Comparison of ENCODE assay signal across 8 mouse cellular contexts in genomic region chr10:93123957-93124613, GRCm38 (mm10). TPM values are rescaled to one million over a fixed set of nuclear protein-coding genes. Genes with fewer than 3 reads are reported as not detected.
DNase-seq lines count a peak whose midpoint lies in the region; ATAC-seq and TF ChIP-seq lines count a peak whose summit lies in the region.

No protein-coding gene starts in this region.

- no peak overlapping the region for H3K9ac ChIP-seq in liver, embryonic 16.5 days (ENCODE audit: low read depth, low read length)
- H3K9ac ChIP-seq in midbrain, embryonic 14.5 days (replicated peaks; ENCODE audit: low read length): no peak overlapping the region

- H3K4me1 ChIP-seq in liver, embryonic 16.5 days (ENCODE audit: control insufficient read depth, low read depth, low read length): peaks cover 35% of the 10 kb centered on the region
- peaks cover 6% of the 10 kb centered on the region for H3K4me1 ChIP-seq in spleen, adult 2 months (ENCODE audit: control insufficient read depth, insufficient read depth, insufficient read length)
- no peaks in the 10 kb centered on the region for H3K4me1 ChIP-seq in midbrain, embryonic 14.5 days (ENCODE audit: control insufficient read depth, insufficient read depth, low read length)

- H3K27ac ChIP-seq in liver, embryonic 16.5 days (ENCODE audit: low read length): peak overlapping the region; percentile 41
- peak overlapping the region; percentile 46 for H3K27ac ChIP-seq in spleen, adult 2 months (ENCODE audit: insufficient read depth, low read length)
- no peak overlapping the region; the same call in 1 of the 2 replicates for H3K27ac ChIP-seq in midbrain, embryonic 14.5 days (replicated peaks; ENCODE audit: low read depth, low read length)

- no peaks in the 10 kb centered on the region for H3K27me3 ChIP-seq in liver, embryonic 16.5 days (ENCODE audit: control insufficient read depth, insufficient read depth, low read depth, low read length)
- no peaks in the 10 kb centered on the region for H3K27me3 ChIP-seq in spleen, adult 2 months (ENCODE audit: control insufficient read depth, insufficient read depth, low read length)
- H3K27me3 ChIP-seq in midbrain, embryonic 14.5 days (ENCODE audit: control insufficient read depth, insufficient read depth, low read length): no peaks in the 10 kb centered on the region

- WGBS in liver, embryonic 16.5 days (ENCODE audit: insufficient replicate concordance): 16% methylated on average over 12 of the region's 12 CpGs
- WGBS in spleen, adult 2 months: under 1% methylated on average over 12 of the region's 12 CpGs
- WGBS in midbrain, embryonic 14.5 days: 83% methylated on average over 12 of the region's 12 CpGs

- H3K36me3 ChIP-seq in liver, embryonic 16.5 days (ENCODE audit: control insufficient read depth, insufficient read depth): no peaks in the 10 kb centered on the region
- no peaks in the 10 kb centered on the region for H3K36me3 ChIP-seq in spleen, adult 2 months (ENCODE audit: control insufficient read depth, insufficient read depth, low read length)
- H3K36me3 ChIP-seq in midbrain, embryonic 14.5 days (ENCODE audit: control insufficient read depth, insufficient read depth, low read length): no peaks in the 10 kb centered on the region

- DNase-seq in embryo, embryonic 10 days (ENCODE audit: low spot score): peak; percentile 60
- no peak for DNase-seq in embryo, embryonic 9.5 days (ENCODE audit: extremely low spot score)
- peak; percentile 71 for DNase-seq in NIH3T3 (ENCODE audit: low read depth)
- DNase-seq in gastrocnemius, adult 18-20 months (ENCODE audit: low spot score): peak; percentile 51
- DNase-seq in spleen, adult 2 months (ENCODE audit: low read depth in 1 of 2, low spot score in 2 of 2): peak; percentile 80 to 89
- DNase-seq in midbrain, embryonic 14.5 days: no peak

- peak; percentile 99 for ATAC-seq in inflammation-experienced regulatory T-cells, adult 6 months
- peak; percentile 73 for ATAC-seq in liver, embryonic 16.5 days (ENCODE audit: low read depth)
- no peak for ATAC-seq in midbrain, embryonic 14.5 days (ENCODE audit: low FRiP score, low TSS enrichment)

- H3K9me3 ChIP-seq in liver, embryonic 16.5 days (replicated peaks; ENCODE audit: control insufficient read depth, low read length): no peaks in the 10 kb centered on the region
- no peaks in the 10 kb centered on the region for H3K9me3 ChIP-seq in midbrain, embryonic 14.5 days (ENCODE audit: control insufficient read depth, low read length)

- no peak for TF ChIP-seq CTCF in spleen, adult 2 months (IDR thresholded peaks at IDR 0.05; ENCODE audit: extremely low read depth, insufficient read depth, insufficient read length, insufficient replicate concordance)

- peak overlapping the region; percentile 36 for H3K4me3 ChIP-seq in liver, embryonic 16.5 days (ENCODE audit: low read depth, low read length)
- H3K4me3 ChIP-seq in spleen, adult 2 months (ENCODE audit: extremely low read depth, insufficient read depth, insufficient read length): peak overlapping the region; percentile 53
- H3K4me3 ChIP-seq in midbrain, embryonic 14.5 days (replicated peaks; ENCODE audit: low read depth, low read length): no peak overlapping the region

- peak overlapping the region; percentile 47 for H3K4me2 ChIP-seq in liver, embryonic 16.5 days (ENCODE audit: low read depth, low read length)
- H3K4me2 ChIP-seq in midbrain, embryonic 14.5 days (ENCODE audit: low read length): no peak overlapping the region

- TF ChIP-seq POLR2A in spleen, adult 2 months (IDR thresholded peaks at IDR 0.05; ENCODE audit: low read depth, low read length): peak; percentile 47; the same call in 1 of the 2 replicates

RNA-seq across cellular contexts. Expression of gene Cdk17, which starts 36.6 kb away (rescaled TPM):
- 1 to 10 TPM; 4.0 to 8.0 TPM for total RNA-seq in gastrocnemius, adult 18-20 months (2021)
- polyA plus RNA-seq in inflammation-experienced regulatory T-cells, adult 6 months (2017; shearing (Covaris generic)): 10 to 100 TPM; 40.0 to 51.5 (median 43.0) TPM
- polyA plus RNA-seq in liver, embryonic 16.5 days (2015; fragmentation: Nextera tagmentation; extraction: Ambion mirVana): 8.3 and 8.7 TPM in 2 replicates
- polyA plus RNA-seq in spleen, adult 2 months (2012; rRNA removed): 18.5 and 27.3 TPM in 2 replicates
- 57.0 and 67.8 TPM in 2 replicates for polyA plus RNA-seq in midbrain, embryonic 14.5 days (2014; fragmentation: Nextera tagmentation; extraction: Ambion mirVana)

RNA-seq across cellular contexts. Expression of gene Cfap54, which starts 42.7 kb away (rescaled TPM):
- under 1 TPM; 0.50 to 0.53 TPM for total RNA-seq in gastrocnemius, adult 18-20 months (2021)
- polyA plus RNA-seq in inflammation-experienced regulatory T-cells, adult 6 months (2017; shearing (Covaris generic)): 1 to 10 TPM in 1 of 3 experiments, under 1 TPM in 2; 0.70 to 2.5 (median 0.93) TPM
- 0.07 TPM in 1 of 2 replicates, not detected in the other for polyA plus RNA-seq in liver, embryonic 16.5 days (2015; fragmentation: Nextera tagmentation; extraction: Ambion mirVana)
- 0.09 and 0.25 TPM in 2 replicates for polyA plus RNA-seq in spleen, adult 2 months (2012; rRNA removed)
- polyA plus RNA-seq in midbrain, embryonic 14.5 days (2014; fragmentation: Nextera tagmentation; extraction: Ambion mirVana): 2.7 TPM in 2 replicates

Comparison
In these comparisons a context has a peak if more than half of its experiments do, and no peak if none do; other contexts are left out.
1. DNase-seq: peak in embryo, embryonic 10 days (single experiment), NIH3T3 (single experiment), gastrocnemius, adult 18-20 months (single experiment) and spleen, adult 2 months (2 of 2); none in embryo, embryonic 9.5 days (single experiment) and midbrain, embryonic 14.5 days (single experiment).